ENCODE assay signal across 22 mouse cellular contexts in the genomic region with DNA sequence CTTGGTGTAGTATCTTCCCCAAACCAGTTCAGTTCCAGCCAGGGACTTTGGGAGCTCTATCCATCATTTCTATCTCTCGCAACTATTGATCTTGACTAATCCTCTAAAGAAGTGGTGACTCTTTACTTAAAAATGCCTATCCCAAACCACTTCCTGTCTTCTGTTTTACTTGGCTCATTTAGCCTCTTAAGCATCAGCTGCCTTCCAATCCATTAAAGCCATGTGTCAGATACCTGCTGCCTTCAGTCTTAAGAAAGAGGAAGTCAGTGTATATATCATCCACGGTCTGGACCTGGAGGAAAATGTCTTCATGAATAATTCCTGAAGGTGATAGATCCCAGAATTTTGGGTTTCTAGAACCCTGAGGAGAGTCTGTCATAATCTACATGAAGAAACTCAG. TPM values are rescaled to one million over a fixed set of nuclear protein-coding genes. Genes with fewer than 3 reads are reported as not detected.
A peak's percentile ranks its signal among the peaks of the same experiment; 100 is the strongest.
DNase-seq lines count a peak whose midpoint lies in the region; ATAC-seq and TF ChIP-seq lines count a peak whose summit lies in the region.
"Had no signal": no experiment of that assay in that cellular context is flagged by ENCODE, and none has a peak within 500 bp of the region (broad histone marks: within the 10 kb centered on the region; RNA-seq: fewer than 3 reads in every experiment).

No protein-coding gene starts in this region.

- no peak overlapping the region for H3K4me2 ChIP-seq in kidney, embryonic 14.5 days (replicated peaks; ENCODE audit: low read depth, low read length)
- H3K4me2 ChIP-seq: embryonic facial prominence, embryonic 12.5 days; forebrain, embryonic 12.5 days; heart, embryonic 12.5 days; hindbrain, embryonic 14.5 days had no signal

- H3K79me3 ChIP-seq in C2C12 (ENCODE audit: low read depth) = no peaks in the 10 kb centered on the region

- H3K27me3 ChIP-seq in C2C12 (ENCODE audit: control insufficient read depth, insufficient read depth, insufficient read length) = no peaks in the 10 kb centered on the region
- H3K27me3 ChIP-seq in kidney, embryonic 14.5 days (ENCODE audit: control insufficient read depth, insufficient read depth, low read length) = no peaks in the 10 kb centered on the region
- H3K27me3 ChIP-seq: embryonic facial prominence, embryonic 12.5 days; forebrain, embryonic 12.5 days; heart, embryonic 12.5 days had no signal

- H3K79me2 ChIP-seq in C2C12 (ENCODE audit: control insufficient read depth, insufficient read depth) = no peaks in the 10 kb centered on the region

- no peak overlapping the region for H3K27ac ChIP-seq in kidney, embryonic 14.5 days (ENCODE audit: low read depth, low read length)
- H3K27ac ChIP-seq: embryonic facial prominence, embryonic 12.5 days; forebrain, embryonic 12.5 days; hindbrain, embryonic 10.5 days; hindbrain, embryonic 14.5 days had no signal

- TF ChIP-seq CTCF in C2C12 (IDR thresholded peaks at IDR 0.05; ENCODE audit: control insufficient read depth, insufficient read depth, insufficient read length) = no peak

- H3K4me1 ChIP-seq in kidney, embryonic 14.5 days (ENCODE audit: control insufficient read depth, insufficient read depth, low read length) = no peaks in the 10 kb centered on the region
- H3K4me1 ChIP-seq: embryonic facial prominence, embryonic 12.5 days; forebrain, embryonic 12.5 days; heart, embryonic 12.5 days; hindbrain, embryonic 10.5 days had no signal

- ATAC-seq in CD4-positive, CD25-positive, alpha-beta regulatory T cell, adult 4 months = peak; percentile 70
- peak; percentile 58 for ATAC-seq in granulocyte monocyte progenitor cell, adult 5-6 weeks (replicated peaks; ENCODE audit: poor library complexity, severe bottlenecking)
- 0 out of 2 replicates have a peak, but pooled peaks have one; percentile 30 for ATAC-seq in neutrophil, adult 5-6 weeks (ENCODE audit: extremely low read depth, insufficient number of reproducible peaks, low FRiP score, poor library complexity, severe bottlenecking)
- ATAC-seq in kidney, embryonic 14.5 days (ENCODE audit: low FRiP score, low TSS enrichment) = no peak
- ATAC-seq: forebrain, embryonic 16.5 days; intestine, embryonic 16.5 days had no signal

- no peak overlapping the region for H3K4me3 ChIP-seq in C2C12 (ENCODE audit: insufficient read depth, poor library complexity, severe bottlenecking)
- no peak overlapping the region for H3K4me3 ChIP-seq in kidney, embryonic 14.5 days (ENCODE audit: low read length)
- H3K4me3 ChIP-seq: embryonic facial prominence, embryonic 12.5 days; forebrain, embryonic 12.5 days; heart, embryonic 12.5 days; hindbrain, embryonic 10.5 days had no signal

- H3ac ChIP-seq in C2C12 (ENCODE audit: control insufficient read depth, insufficient read length, low read depth) = no peak overlapping the region

- 86% methylated on average over 2 of the region's 2 CpGs for WGBS in kidney, embryonic 14.5 days

- no peak overlapping the region for H3K9ac ChIP-seq in kidney, embryonic 14.5 days (ENCODE audit: low read depth, low read length)
- H3K9ac ChIP-seq: embryonic facial prominence, embryonic 12.5 days; forebrain, embryonic 12.5 days; heart, embryonic 12.5 days; hindbrain, embryonic 14.5 days had no signal

- H3K9me3 ChIP-seq in kidney, embryonic 14.5 days (ENCODE audit: control insufficient read depth, low read length) = no peaks in the 10 kb centered on the region
- H3K9me3 ChIP-seq: embryonic facial prominence, embryonic 12.5 days; forebrain, embryonic 12.5 days; heart, embryonic 12.5 days; hindbrain, embryonic 10.5 days had no signal

- DNase-seq in urinary bladder, postnatal 14 days (ENCODE audit: low spot score) = no peak
- DNase-seq in layer of hippocampus, adult 11-12 months (ENCODE audit: low spot score) = no peak
- DNase-seq: adrenal gland, postnatal 10 days; cerebellum, adult 11-12 months; cerebellum, adult 9-10 months; cerebellum, postnatal 25 days; gastrocnemius, postnatal 14 days had no signal

- no peaks in the 10 kb centered on the region for H3K36me3 ChIP-seq in C2C12 (ENCODE audit: control insufficient read depth, insufficient read depth)
- no peaks in the 10 kb centered on the region for H3K36me3 ChIP-seq in kidney, embryonic 14.5 days (ENCODE audit: control insufficient read depth, insufficient read depth, low read length)
- H3K36me3 ChIP-seq: embryonic facial prominence, embryonic 12.5 days; forebrain, embryonic 12.5 days; heart, embryonic 12.5 days; hindbrain, embryonic 10.5 days had no signal

TF ChIP-seq in C2C12, 6 proteins besides CTCF, POLR2A, EP300 and RAD21:
- peak; percentile 73 for TF ChIP-seq MYOD1 (IDR thresholded peaks at IDR 0.05; ENCODE audit: control insufficient read depth, insufficient read length, low read depth)
- no peak for TF ChIP-seq MAX (IDR thresholded peaks at IDR 0.05)

RNA-seq across cellular contexts. Expression of a gene that starts 11.7 kb away (rescaled TPM):
- 19.0 TPM for polyA plus RNA-seq in C2C12 (2012; fragmentation: generic; extraction: Trizol)
- polyA plus RNA-seq in CD4-positive, CD25-positive, alpha-beta regulatory T cell, adult 4 months (2017; shearing (Covaris generic)) = 100 to 1,000 TPM in 1 of 2 experiments, 10 to 100 TPM in 1; 87.6 to 100 TPM
- total RNA-seq in granulocyte monocyte progenitor cell, adult 5-6 weeks (2014; fragmentation: Nextera tagmentation) = 12.4 and 34.2 TPM in 2 replicates
- total RNA-seq in granulocyte monocyte progenitor cell, adult 5-6 weeks (2017) = 12.7 and 23.8 TPM in 2 replicates
- total RNA-seq in neutrophil, adult 5-6 weeks (2017) = 35.0 and 39.2 TPM in 2 replicates
- 4.6 and 5.5 TPM in 2 replicates for polyA plus RNA-seq in kidney, embryonic 14.5 days (2014; fragmentation: Nextera tagmentation; extraction: Ambion mirVana)

RNA-seq across cellular contexts. Expression of a gene that starts 14.5 kb away (rescaled TPM):
- not detected for polyA plus RNA-seq in C2C12 (2012; fragmentation: generic; extraction: Trizol)
- not detected for polyA plus RNA-seq in CD4-positive, CD25-positive, alpha-beta regulatory T cell, adult 4 months (2017; shearing (Covaris generic))
- total RNA-seq in granulocyte monocyte progenitor cell, adult 5-6 weeks (2014; fragmentation: Nextera tagmentation) = 0.26 TPM in 1 of 2 replicates, not detected in the other
- 0.98 and 2.0 TPM in 2 replicates for total RNA-seq in granulocyte monocyte progenitor cell, adult 5-6 weeks (2017)
- 9.3 and 10.5 TPM in 2 replicates for total RNA-seq in neutrophil, adult 5-6 weeks (2017)
- not detected in 2 replicates for polyA plus RNA-seq in kidney, embryonic 14.5 days (2014; fragmentation: Nextera tagmentation; extraction: Ambion mirVana)
- total RNA-seq: gastrocnemius, postnatal 14 days; heart, adult 8-10 months; heart, postnatal 25 days had no signal
- polyA plus RNA-seq: forebrain, embryonic 12.5 days; forebrain, embryonic 16.5 days; frontal cortex, adult 2 months; heart, embryonic 12.5 days; hindbrain, embryonic 10.5 days; hindbrain, embryonic 14.5 days had no signal
